Mouse (Mus musculus) hindbrain, embryonic 15.5 days (tissue): ENCODE measurements at regions not wholly inside any gene's neighbourhood (a gene's known extent, or its start where the extent isn't known, plus 50 kb on each side); places are given as distances from the start of the nearest gene placed in this dataset.

Source experiments
- ATAC-seq: fragments of 200-750 bp; cut with Nextera tagmentation; 2 replicates; pipeline ENCODE4 v1.8.0; 2017; ENCODE audit warnings: low read depth, moderate number of reproducible peaks, moderate TSS enrichment; ENCODE audit not compliant: low FRiP score
- H3K27ac ChIP-seq: fragments of 300-500 bp; sonication (generic); replicated peaks from 2 replicates; pipeline ENCODE4 v1.5.1; 2015; ENCODE audit warnings: mild to moderate bottlenecking, inconsistent platforms
- H3K27me3 ChIP-seq: fragments of 300-500 bp; sonication (generic); 2 replicates; pipeline ENCODE4 v1.6.1; 2015; ENCODE audit warnings: control low read depth, inconsistent platforms
- H3K36me3 ChIP-seq: fragments of 300-500 bp; sonication (generic); 2 replicates; pipeline ENCODE4 v1.6.1; 2015; ENCODE audit warnings: control low read depth, inconsistent platforms
- H3K4me1 ChIP-seq: fragments of 300-500 bp; sonication (generic); replicated peaks from 2 replicates; pipeline ENCODE4 v1.6.1; 2015; ENCODE audit warnings: control low read depth, inconsistent platforms
- H3K4me2 ChIP-seq: fragments of 300-500 bp; sonication (generic); 2 replicates; pipeline ENCODE4 v1.6.1; 2015; ENCODE audit warnings: moderate library complexity, mild to moderate bottlenecking, inconsistent platforms
- H3K4me3 ChIP-seq: fragments of 300-500 bp; sonication (generic); 2 replicates; pipeline ENCODE4 v1.5.1; 2015; ENCODE audit warnings: mild to moderate bottlenecking, inconsistent platforms
- H3K9ac ChIP-seq: fragments of 300-500 bp; sonication (generic); 2 replicates; pipeline ENCODE4 v1.6.1; 2015; ENCODE audit warnings: inconsistent platforms
- H3K9me3 ChIP-seq: fragments of 300-500 bp; sonication (generic); 2 replicates; pipeline ENCODE4 v1.6.1; 2016; ENCODE audit warnings: control low read depth, inconsistent platforms
- WGBS: fragments of 180-500 bp; shearing (Covaris S2); methylation state at CpG from one replicate; pipeline ENCODE4 v1.1.7; 2015; 5-methylcytosine and 5-hydroxymethylcytosine counted together

- H3K27me3 ChIP-seq = no peaks in the 10 kb centered on the region
- no peaks in the 10 kb centered on the region for H3K36me3 ChIP-seq
- 0 out of 2 replicates have a peak, but pooled peaks cover 6% of the 10 kb centered on the region for H3K4me1 ChIP-seq
- no peaks in the 10 kb centered on the region for H3K9me3 ChIP-seq
- WGBS = 71% methylated on average over 2 of the region's 2 CpGs
- no peak for ATAC-seq
- no peak overlapping the region for H3K4me3 ChIP-seq
- H3K9ac ChIP-seq = no peak overlapping the region
- H3K4me2 ChIP-seq = no peak overlapping the region
- H3K27ac ChIP-seq = no peak overlapping the region
These were observed 68.2 kb upstream of the Gls start for GRCm38 (mm10) chr1:52301266-52301665.

DNA sequence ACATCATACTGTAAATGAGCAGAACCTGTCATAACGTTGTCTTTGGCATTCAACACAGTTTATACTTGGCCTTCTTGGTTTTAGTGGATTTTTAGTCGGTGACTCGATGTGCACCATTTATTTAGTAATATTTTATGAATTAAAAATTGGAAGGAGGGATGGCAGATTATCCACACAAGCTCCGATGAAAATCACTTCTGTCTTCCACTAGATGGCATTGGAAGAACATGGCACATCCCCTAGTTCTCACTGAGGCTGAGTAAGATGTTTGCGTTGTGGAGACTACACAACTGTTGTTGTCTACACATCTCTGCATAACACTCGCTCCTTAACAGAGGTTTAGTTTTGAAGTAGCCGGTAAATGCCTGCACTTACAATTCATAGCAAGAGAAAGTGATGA lies 66.5 kb upstream of the Gls start:
- Histone ChIP-seq H3K27ac (no peak overlapping the region), H3K9ac (no peak overlapping the region), H3K36me3 (no peaks in the 10 kb centered on the region), H3K4me3 (no peak overlapping the region), H3K9me3 (no peaks in the 10 kb centered on the region), H3K4me1 (no peaks in the 10 kb centered on the region), H3K27me3 (no peaks in the 10 kb centered on the region), H3K4me2 (no peak overlapping the region)
- 65% methylated on average over 7 of the region's 7 CpGs for WGBS
- ATAC-seq = 0 out of 2 replicates have a peak, but pooled peaks have one; percentile 74

DNA sequence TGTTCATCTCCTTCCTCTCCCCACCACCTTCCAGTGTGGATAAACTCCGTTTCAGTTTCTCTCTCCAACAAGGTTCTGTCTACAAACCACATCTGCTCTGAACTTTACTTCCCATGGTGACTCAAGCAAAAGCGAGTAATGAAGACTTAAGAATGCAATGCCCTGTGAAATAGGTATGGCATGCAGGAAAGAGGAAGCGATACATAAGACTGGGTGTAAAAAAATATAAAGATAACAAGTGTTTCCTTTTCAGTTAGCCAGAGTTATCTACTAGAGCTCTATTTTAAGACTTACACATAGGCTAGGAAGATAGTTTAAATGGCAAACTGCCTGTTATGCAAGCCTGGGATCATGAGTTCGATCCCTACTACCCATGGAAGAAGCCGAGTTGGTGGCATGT lies 65.3 kb upstream of the Gls start:
- Histone ChIP-seq H3K9ac (no peak overlapping the region), H3K4me3 (no peak overlapping the region), H3K27ac (no peak overlapping the region), H3K4me1 (no peaks in the 10 kb centered on the region), H3K9me3 (no peaks in the 10 kb centered on the region), H3K4me2 (no peak overlapping the region), H3K36me3 (no peaks in the 10 kb centered on the region), H3K27me3 (no peaks in the 10 kb centered on the region)
- ATAC-seq = no peak
- 86% methylated on average over 5 of the region's 5 CpGs for WGBS

DNA sequence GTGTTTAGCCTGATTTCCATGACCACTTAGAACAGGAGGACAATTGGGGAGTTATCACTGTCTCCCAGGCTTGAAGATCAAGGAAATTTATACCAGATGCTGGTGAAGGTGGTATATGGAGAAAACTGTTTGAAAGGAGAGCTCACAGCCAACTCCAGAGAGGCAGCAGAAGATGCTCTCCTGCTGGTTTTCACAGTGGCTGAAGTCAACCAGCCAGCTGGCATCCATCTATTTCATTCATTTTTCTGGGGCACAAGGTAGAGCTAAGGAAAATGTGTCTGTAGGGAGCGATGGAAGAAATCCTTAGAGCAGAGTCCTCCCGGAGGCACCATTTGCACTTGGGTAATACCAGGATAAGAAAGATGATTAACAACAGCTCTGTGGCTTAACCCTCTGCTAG lies 63.1 kb upstream of the Gls start:
- no peaks in the 10 kb centered on the region for H3K4me1 ChIP-seq
- H3K36me3 ChIP-seq = no peaks in the 10 kb centered on the region
- H3K9ac ChIP-seq = no peak overlapping the region
- H3K27ac ChIP-seq = no peak overlapping the region
- no peak overlapping the region for H3K4me2 ChIP-seq
- H3K4me3 ChIP-seq = no peak overlapping the region
- no peaks in the 10 kb centered on the region for H3K9me3 ChIP-seq
- no peaks in the 10 kb centered on the region for H3K27me3 ChIP-seq
- WGBS = 68% methylated on average over 2 of the region's 2 CpGs
- no peak for ATAC-seq

DNA sequence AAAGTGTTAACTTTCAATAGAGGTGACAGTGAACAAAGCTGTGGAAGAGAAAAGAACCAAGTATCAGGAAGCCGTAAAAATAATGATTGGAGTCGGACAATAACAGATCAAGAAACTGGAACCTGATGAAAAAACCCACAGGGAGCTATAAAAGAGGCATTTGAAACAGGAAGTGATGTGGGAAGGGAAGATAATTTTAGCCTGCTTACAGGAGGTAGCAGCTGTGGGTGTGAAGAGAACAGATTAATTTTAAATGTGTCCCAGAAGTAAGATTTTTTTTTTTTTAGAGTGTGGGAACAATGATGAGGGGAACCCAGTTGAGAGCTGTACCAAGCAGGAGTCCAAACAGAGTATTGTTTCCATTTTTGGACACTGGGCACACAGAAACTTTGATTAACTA lies 61.5 kb upstream of the Gls start:
- Histone ChIP-seq H3K27me3 (no peaks in the 10 kb centered on the region), H3K9me3 (no peaks in the 10 kb centered on the region), H3K36me3 (no peaks in the 10 kb centered on the region), H3K4me1 (no peaks in the 10 kb centered on the region), H3K27ac (no peak overlapping the region), H3K4me3 (no peak overlapping the region), H3K4me2 (no peak overlapping the region), H3K9ac (no peak overlapping the region)
- 71% methylated on average over 2 of the region's 2 CpGs for WGBS
- ATAC-seq = no peak

- Histone ChIP-seq H3K4me1 (no peaks in the 10 kb centered on the region), H3K9me3 (no peaks in the 10 kb centered on the region), H3K36me3 (no peaks in the 10 kb centered on the region), H3K4me3 (no peak overlapping the region), H3K27me3 (no peaks in the 10 kb centered on the region), H3K9ac (no peak overlapping the region), H3K27ac (no peak overlapping the region), H3K4me2 (no peak overlapping the region)
- no peak for ATAC-seq
- 85% methylated on average over 5 of the region's 5 CpGs for WGBS
These were observed 60.5 kb upstream of the Gls start for GRCm38 (mm10) chr1:52293393-52294099.
